Mouse (Mus musculus): ENCODE measurements around the gene Dlg2. TPM values are rescaled to one million over a fixed set of nuclear protein-coding genes. Genes with fewer than 3 reads are reported as not detected.

The Dlg2 gene
- total RNA-seq, 4 experiments from 2014 or later, result 216 to 253 (median 244) TPM

Other genes with a start within 250 kb of the Dlg2 start
- gene Ccdc83, start 210.9 kb upstream of the Dlg2 start, total RNA-seq (2022), result not detected
- gene Sytl2, start 174.4 kb upstream of the Dlg2 start, total RNA-seq (2022), result 10 to 100 TPM; 41.4 to 48.2 (median 44.3) TPM
- gene Ccdc89, start 50.1 kb upstream of the Dlg2 start, total RNA-seq (2022), result 1 to 10 TPM in 2 of 4 experiments, under 1 TPM in 2; 0.98 to 1.3 (median 1.1) TPM
- 10 to 100 TPM; 74.6 to 91.6 (median 86.8) TPM for gene Crebzf, start 33.9 kb upstream of the Dlg2 start, total RNA-seq (2022)
- 10 to 100 TPM; 37.2 to 53.0 (median 40.9) TPM for gene Tmem126a, start 19.4 kb upstream of the Dlg2 start, total RNA-seq (2022)
- gene Tmem126b, start 671 bp upstream of the Dlg2 start, total RNA-seq (2022), result 10 to 100 TPM; 25.0 to 33.3 (median 28.1) TPM